Mouse (Mus musculus): Measurements from ENCODE around the gene Sall1.

The Sall1 gene

GRCm38 (mm10) chr8:89043940-89044339 lies at the start of gene Sall1:
Gene Sall1, minus strand, starts transcription at chr8:89044162.
- peak; percentile 23 to 39 for DNase-seq

GRCm38 (mm10) chr8:89089916-89090315 lies 46.0 kb upstream of the Sall1 start:
- DNase-seq: no peak

GRCm38 (mm10) chr8:89079147-89079546 lies 35.2 kb upstream of the Sall1 start:
- no peak for DNase-seq

GRCm38 (mm10) chr8:89072968-89073382 lies 29.0 kb upstream of the Sall1 start:
- peak in 1 of 2 experiments; percentile 13 for DNase-seq

GRCm38 (mm10) chr8:89067499-89067898 lies 23.5 kb upstream of the Sall1 start:
- DNase-seq: no peak

- no peak for DNase-seq
Measured at GRCm38 (mm10) chr8:89064042-89064441, 20.1 kb upstream of the Sall1 start.

- no peak for DNase-seq
Measured at GRCm38 (mm10) chr8:89063366-89064040, 19.5 kb upstream of the Sall1 start.

GRCm38 (mm10) chr8:89060717-89061116 lies 16.8 kb upstream of the Sall1 start:
- DNase-seq: no peak

GRCm38 (mm10) chr8:89059507-89059906 lies 15.5 kb upstream of the Sall1 start:
- DNase-seq: peak; percentile 46 to 60

GRCm38 (mm10) chr8:89052880-89053279 lies 8.9 kb upstream of the Sall1 start:
- no peak for DNase-seq

GRCm38 (mm10) chr8:89046639-89047348 lies 2.8 kb upstream of the Sall1 start:
- DNase-seq: peak in 1 of 2 experiments; percentile 30

GRCm38 (mm10) chr8:89046226-89046625 lies 2.3 kb upstream of the Sall1 start:
- DNase-seq: peak; percentile 36 to 44

GRCm38 (mm10) chr8:89045726-89046125 lies 1.8 kb upstream of the Sall1 start:
- peak in 1 of 2 experiments; percentile 22 for DNase-seq

GRCm38 (mm10) chr8:89045218-89045601 lies 1.2 kb upstream of the Sall1 start:
- DNase-seq: peak; percentile 53 to 58

- DNase-seq: peak; percentile 38 to 45
Measured at GRCm38 (mm10) chr8:89044511-89045217, 702 bp upstream of the Sall1 start.

GRCm38 (mm10) chr8:89043371-89043841 lies 556 bp downstream of the Sall1 start:
- peak; percentile 52 to 70 for DNase-seq

- peak; percentile 77 to 83 for DNase-seq
Measured at GRCm38 (mm10) chr8:89042560-89043370, 1.2 kb downstream of the Sall1 start.

GRCm38 (mm10) chr8:89042118-89042460 lies 1.9 kb downstream of the Sall1 start:
- peak; percentile 32 to 58 for DNase-seq

GRCm38 (mm10) chr8:89041421-89042117 lies 2.4 kb downstream of the Sall1 start:
- peak; percentile 37 for DNase-seq

GRCm38 (mm10) chr8:89040751-89041420 lies 3.1 kb downstream of the Sall1 start:
- DNase-seq: peak; percentile 28 to 42

GRCm38 (mm10) chr8:89039890-89040289 lies 4.1 kb downstream of the Sall1 start:
- DNase-seq: peak in 1 of 2 experiments; percentile 16

All from cerebellum, postnatal 10 days (tissue).